Mouse (Mus musculus) erythroblast, embryonic 14.5 days (primary cell): ENCODE measurements around the gene Tcf12.

Experiments used
- GATA1 ChIP-seq: IDR thresholded peaks from 2 replicates; pipeline ENCODE4 v1.6.1; 2012; ENCODE audit warnings: low read length, inconsistent platforms, mixed read lengths
- TAL1 ChIP-seq: IDR thresholded peaks from 3 replicates; pipeline ENCODE4 v1.6.1; 2012; ENCODE audit warnings: low read length, inconsistent platforms, mixed read lengths

- no peak for TF ChIP-seq TAL1
- no peak for TF ChIP-seq GATA1
Measured at GRCm38 (mm10) chr9:72021512-72021911, 90.2 kb downstream of the Tcf12 start.
